Mouse (Mus musculus) gastrocnemius, postnatal 10 days (tissue): ENCODE measurements around the gene Btn1a1. TPM values are rescaled to one million over a fixed set of nuclear protein-coding genes. Genes with fewer than 3 reads are reported as not detected.

ENCODE experiments used
- DNase-seq: peaks from one replicate; pipeline ENCODE4 v3.0.0; 2021; ENCODE audit warnings: mixed read lengths
- total RNA-seq, 2 experiments: library from RNA; stranded (reverse); gene quantifications; 2 replicates each; pipeline ENCODE4 v1.2.3; 2021

The Btn1a1 gene
- total RNA-seq, 2 experiments from 2014 or later, result not detected

GRCm38 (mm10) chr13:23483153-23483552 lies 17.5 kb upstream of the Btn1a1 start:
- DNase-seq, result no peak

DNA sequence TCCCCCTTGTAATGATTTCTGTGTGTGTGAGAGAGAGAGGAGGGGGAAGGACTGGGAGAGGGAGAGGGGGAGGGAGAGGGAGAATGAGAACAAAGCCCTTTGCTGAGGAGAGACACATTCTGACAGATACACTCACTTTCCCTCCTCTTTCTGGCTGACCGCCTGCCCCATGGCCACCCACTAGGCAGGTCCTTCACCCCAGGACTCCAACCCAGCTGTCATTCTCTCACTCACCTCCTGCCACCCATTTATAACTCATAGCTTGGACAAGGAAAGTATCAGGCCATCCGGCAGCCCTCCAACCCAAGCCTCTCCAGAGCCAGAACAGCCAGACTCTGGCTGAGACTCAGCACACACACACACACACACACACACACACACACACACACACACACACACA lies 10.0 kb upstream of the Btn1a1 start:
- DNase-seq, result peak; percentile 34

GRCm38 (mm10) chr13:23466911-23467310 lies 1.2 kb upstream of the Btn1a1 start:
- no peak for DNase-seq

DNA sequence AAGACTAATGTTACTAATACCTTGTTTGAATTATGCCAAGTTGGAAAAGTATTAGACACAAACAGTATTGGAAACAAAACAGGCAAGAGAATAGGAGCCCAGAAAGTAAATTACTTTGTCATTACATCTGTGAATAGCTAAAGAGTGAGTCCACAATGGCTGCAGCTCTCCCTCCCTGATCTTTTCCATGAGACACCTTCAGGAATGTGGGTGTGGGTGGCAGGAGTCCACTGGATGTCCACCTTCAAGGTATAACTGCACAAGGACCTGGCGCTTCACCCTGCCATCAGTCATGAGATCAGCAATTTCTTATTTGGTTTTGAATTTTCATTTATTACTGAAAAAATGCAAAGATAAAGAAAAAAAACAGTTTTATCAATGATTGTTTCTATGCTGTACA lies 605 bp upstream of the Btn1a1 start:
- DNase-seq, result no peak

DNA sequence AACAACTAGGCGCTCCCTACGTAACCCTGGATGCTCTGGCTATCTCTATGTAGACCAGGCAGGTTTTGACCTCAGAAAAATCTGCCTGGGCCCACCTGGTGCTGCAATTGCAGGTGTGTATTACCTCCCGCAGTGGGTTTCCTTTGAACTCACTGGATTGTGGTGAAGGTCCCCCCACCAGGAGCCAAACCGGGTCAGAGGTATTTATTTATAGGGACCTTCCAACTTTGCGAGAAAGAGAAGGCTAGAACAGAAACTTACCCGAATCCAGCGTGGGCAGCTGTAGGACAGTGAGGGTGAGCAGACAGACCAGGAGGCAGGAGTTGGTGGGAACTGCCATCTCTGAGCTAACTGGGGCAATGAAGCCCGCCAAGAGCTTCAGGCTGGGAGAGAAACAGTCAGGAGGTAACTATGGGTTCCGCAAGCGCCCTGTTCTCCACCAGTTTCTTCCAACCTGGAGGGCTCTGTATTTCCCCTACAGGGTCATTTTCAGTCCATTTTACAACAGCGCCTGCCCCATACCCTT lies 797 bp downstream of the Btn1a1 start:
- no peak for DNase-seq

GRCm38 (mm10) chr13:23464224-23464637 lies 1.5 kb downstream of the Btn1a1 start:
- DNase-seq, result no peak

DNA sequence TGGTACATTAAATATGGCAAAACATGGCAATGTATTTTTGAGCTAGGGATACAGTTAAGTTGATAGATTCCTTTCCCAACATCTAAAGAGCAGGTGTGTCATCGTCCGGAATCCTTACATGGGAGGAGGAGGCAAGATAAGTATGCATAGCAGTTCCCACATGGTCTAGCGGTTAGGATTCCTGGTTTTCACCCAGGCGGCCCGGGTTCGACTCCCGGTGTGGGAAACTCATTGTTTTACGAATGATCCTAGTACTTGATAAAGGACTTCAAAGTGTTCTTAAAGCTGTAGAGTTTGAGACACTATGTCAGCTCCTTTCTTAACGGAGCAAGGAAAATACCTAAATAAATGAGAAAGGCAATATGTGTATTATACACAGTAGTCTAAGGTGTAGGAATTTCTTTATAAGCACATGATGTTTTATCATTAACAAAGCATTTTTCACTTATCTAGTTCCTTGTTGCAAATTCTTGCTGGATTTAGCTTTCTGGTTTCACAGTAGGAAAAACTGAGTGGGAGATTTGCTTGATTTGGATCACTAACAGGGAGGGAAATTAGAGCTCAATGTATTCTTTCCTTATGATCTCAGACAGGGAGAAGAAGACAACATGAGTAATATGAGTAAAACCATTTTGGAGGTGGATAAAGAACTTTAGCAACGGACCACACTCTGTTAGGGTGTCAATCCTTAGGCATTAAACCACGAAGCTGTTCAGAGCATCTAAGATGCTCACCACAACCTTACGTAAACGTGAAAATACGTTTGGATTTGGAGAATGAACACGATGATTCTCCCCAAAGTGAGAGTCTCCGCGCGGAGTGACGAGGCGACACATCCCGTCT lies 2.1 kb downstream of the Btn1a1 start:
- no peak for DNase-seq

GRCm38 (mm10) chr13:23462669-23463068 lies 3.0 kb downstream of the Btn1a1 start:
- DNase-seq, result no peak

DNA sequence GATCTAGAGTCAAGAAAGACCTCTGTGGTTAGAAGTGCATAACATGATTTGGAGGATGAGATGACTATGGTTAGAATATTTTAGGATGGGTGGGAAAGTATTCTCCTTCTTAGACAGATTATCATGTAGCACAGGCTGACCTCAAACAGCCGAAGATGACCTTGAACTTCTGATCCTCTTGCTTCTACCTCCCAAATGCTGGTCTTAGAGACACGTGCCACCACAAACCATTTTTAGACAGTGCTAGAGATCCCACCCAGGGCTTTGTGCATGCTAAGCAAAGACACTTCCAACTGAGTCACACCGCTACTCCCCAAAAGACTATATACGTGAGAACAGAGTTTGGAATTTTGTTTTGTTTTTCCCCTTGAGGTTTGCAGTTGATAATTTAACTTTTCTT lies 3.6 kb downstream of the Btn1a1 start:
- no peak for DNase-seq

- no peak for DNase-seq
Measured at GRCm38 (mm10) chr13:23459264-23459846, 6.3 kb downstream of the Btn1a1 start.

GRCm38 (mm10) chr13:23453926-23454325 lies 11.8 kb downstream of the Btn1a1 start:
- no peak for DNase-seq

DNA sequence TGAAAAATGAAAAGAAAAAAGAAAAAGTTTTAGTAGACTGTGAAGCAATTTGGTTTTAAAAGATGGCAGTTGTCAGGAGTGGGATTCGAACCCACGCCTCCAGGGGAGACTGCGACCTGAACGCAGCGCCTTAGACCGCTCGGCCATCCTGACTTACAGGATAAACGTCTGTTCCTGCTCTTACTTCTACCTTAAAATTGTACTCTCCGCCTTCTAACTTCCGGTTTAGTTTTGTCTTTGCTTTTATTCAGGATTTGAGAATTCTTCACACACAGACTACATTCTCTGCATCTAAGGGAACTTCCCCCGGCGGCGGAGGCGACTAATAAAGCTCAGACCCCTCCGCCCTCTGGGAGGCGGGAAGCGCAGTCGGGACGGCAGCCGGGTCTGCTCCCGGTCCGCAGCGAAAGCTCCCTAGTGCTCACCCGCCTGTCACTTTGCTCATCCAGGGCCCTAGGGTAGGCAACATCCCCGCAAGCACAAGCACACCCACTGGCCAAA lies 12.3 kb downstream of the Btn1a1 start:
- DNase-seq, result peak; percentile 57

DNA sequence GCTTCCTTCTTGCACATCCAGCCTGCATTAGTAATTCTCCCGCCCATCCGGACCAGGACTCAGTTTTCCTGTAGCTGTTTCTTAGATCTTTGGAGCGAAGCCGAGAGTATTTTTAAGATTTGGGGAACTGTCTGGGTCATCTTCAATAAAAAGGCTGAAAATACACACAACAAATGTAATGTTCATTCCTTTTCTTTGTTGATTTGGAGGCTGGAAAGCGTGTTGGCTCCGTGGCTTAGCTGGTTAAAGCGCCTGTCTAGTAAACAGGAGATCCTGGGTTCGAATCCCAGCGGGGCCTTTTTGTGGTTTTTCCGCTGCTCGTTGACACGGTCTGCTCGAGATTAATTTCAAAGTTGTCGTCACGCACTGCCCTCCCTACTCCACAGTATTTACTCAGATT lies 15.3 kb downstream of the Btn1a1 start:
- peak; percentile 66 for DNase-seq

DNA sequence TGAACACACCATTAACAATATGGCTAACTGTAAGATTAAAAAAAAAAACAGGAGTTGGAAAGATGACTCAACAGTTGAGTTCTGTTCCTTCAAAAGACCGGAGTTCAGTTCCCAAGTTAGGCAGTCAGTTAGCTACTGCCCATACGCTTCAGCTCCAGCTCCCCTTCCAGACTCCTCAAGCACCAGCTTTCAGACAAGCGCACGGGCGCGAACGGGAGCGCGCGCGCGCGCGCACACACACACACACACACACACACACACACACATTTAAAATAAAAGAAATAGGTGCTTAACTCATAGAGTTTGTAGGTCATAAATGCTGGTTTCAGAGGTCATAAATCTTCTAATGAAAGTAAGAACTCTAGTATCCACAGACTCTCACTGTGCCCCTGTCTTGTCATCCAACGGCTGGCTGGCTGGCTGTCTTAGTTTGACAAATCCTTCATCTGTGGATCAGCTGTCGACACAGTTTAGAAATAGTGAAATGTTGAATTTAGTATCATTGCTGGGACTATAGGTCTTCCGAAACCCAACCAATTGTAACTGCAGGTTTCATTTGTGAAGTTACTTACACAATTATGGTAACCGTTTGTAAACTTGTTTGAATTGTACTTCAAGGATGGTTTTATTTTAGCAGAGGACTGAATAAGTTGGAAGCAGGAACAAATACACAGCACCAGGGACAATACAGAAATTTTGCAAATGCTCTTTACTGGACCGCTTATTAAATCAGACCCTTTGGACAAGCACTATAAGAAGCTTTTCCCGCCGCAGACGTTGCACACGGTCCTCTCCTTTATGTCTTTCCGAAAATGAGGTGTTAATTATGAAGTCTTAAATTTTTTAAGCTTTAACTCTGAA lies 16.2 kb downstream of the Btn1a1 start:
- DNase-seq, result peak; percentile 32

GRCm38 (mm10) chr13:23448758-23449157 lies 16.9 kb downstream of the Btn1a1 start:
- no peak for DNase-seq

GRCm38 (mm10) chr13:23446498-23446952 lies 19.2 kb downstream of the Btn1a1 start:
- DNase-seq, result peak; percentile 64

DNA sequence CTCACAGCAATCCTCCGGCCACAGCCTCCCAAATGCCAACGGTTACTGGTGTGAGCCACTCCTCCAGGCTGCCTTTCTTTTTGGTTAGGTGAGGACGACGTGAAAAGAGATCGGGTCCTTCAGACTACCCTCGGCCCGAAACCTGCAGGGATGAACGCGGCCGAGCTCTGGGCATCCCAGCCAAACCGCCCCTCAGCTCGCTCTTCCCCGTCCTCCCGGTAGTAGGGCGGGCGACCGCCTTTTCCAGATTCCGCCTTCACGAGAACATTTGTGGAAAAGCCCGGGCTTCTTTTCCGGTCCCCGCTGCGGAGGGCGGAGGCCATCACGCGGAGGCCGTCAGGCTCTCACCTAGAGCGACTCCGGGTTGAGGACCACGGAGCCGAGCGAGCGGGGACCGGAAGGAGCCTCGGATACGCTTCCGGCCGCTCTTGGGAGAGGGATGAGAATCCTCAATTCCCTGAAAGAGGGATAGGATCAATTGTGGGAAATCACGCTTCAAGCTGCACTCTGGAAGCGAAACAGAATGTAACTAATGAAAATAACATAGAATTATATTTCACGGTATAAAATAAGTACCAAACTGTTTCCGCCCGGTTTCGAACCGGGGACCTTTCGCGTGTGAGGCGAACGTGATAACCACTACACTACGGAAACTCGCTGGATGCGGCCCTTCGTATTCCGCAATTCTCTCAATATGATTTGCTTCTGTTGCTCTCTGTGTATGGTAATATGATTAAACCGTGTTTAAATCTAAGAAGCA lies 20.0 kb downstream of the Btn1a1 start:
- DNase-seq, result peak; percentile 85

DNA sequence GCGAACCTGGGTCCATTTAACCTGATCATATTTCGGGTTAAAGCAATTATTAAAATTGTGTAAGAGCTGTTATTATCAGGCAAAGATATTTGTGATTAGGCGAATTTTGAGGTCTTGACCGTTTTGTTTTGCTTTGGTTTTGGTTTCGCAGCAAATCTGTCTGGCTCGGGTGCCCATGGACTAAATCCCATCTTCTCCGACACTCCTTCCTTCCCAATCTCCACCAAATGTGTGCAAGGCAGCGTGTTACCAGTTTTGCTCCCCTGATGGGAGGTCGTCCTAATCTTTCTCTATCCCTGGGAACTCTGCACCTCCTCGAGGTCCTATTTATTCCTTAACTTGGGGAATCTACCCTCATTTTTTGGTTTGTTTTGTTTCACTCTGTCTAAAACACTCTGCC lies 20.5 kb downstream of the Btn1a1 start:
- DNase-seq, result no peak

GRCm38 (mm10) chr13:23444451-23444850 lies 21.2 kb downstream of the Btn1a1 start:
- DNase-seq, result no peak

GRCm38 (mm10) chr13:23439901-23440300 lies 25.8 kb downstream of the Btn1a1 start:
- no peak for DNase-seq

- DNase-seq, result peak; percentile 52
Measured at GRCm38 (mm10) chr13:23438521-23438920, 27.2 kb downstream of the Btn1a1 start.

GRCm38 (mm10) chr13:23437908-23438307 lies 27.8 kb downstream of the Btn1a1 start:
- DNase-seq, result peak; percentile 82
